Mouse (Mus musculus) lung, embryonic 14.5 days (tissue): ENCODE results near the gene Carnmt1. TPM values are rescaled to one million over a fixed set of nuclear protein-coding genes. Genes with fewer than 3 reads are reported as not detected.
A peak's percentile ranks its signal among the peaks of the same experiment; 100 is the strongest.

Source experiments
- ATAC-seq: fragments of 200-750 bp; cut with Nextera tagmentation; 2 replicates; pipeline ENCODE4 v1.8.0; 2017; ENCODE audit warnings: mild to moderate bottlenecking, moderate TSS enrichment, moderate library complexity; ENCODE audit not compliant: insufficient read depth
- DNase-seq: peaks from one replicate; pipeline ENCODE4 v3.0.0-alpha.2; 2015
- H3K27ac ChIP-seq: fragments of 300-500 bp; sonication (generic); 2 replicates; pipeline ENCODE4 v1.5.1; 2014; ENCODE audit warnings: low read depth, mild to moderate bottlenecking, moderate library complexity
- H3K27me3 ChIP-seq: fragments of 300-500 bp; sonication (generic); 2 replicates; pipeline ENCODE4 v1.6.1; 2014; ENCODE audit warnings: low read length, control low read depth; ENCODE audit not compliant: insufficient read depth
- H3K36me3 ChIP-seq: fragments of 300-500 bp; sonication (generic); 2 replicates; pipeline ENCODE4 v1.6.1; 2014; ENCODE audit warnings: control low read depth; ENCODE audit not compliant: insufficient read depth
- H3K4me1 ChIP-seq: fragments of 300-500 bp; sonication (generic); 2 replicates; pipeline ENCODE4 v1.6.1; 2014; ENCODE audit warnings: antibody characterized with exemption, control low read depth; ENCODE audit not compliant: insufficient read depth
- H3K4me2 ChIP-seq: fragments of 300-500 bp; sonication (generic); 2 replicates; pipeline ENCODE4 v1.6.1; 2014; ENCODE audit warnings: mild to moderate bottlenecking
- H3K4me3 ChIP-seq: fragments of 300-500 bp; sonication (generic); 2 replicates; pipeline ENCODE4 v1.5.1; 2014; ENCODE audit warnings: low read depth, low read length
- H3K9ac ChIP-seq: fragments of 300-500 bp; sonication (generic); 2 replicates; pipeline ENCODE4 v1.6.1; 2014
- H3K9me3 ChIP-seq: fragments of 300-500 bp; sonication (generic); 2 replicates; pipeline ENCODE4 v1.6.1; 2016; ENCODE audit warnings: low read depth, low read length, control low read depth
- CTCF ChIP-seq: IDR thresholded peaks from 2 replicates; pipeline ENCODE4 v1.5.1; 2016; ENCODE audit warnings: antibody characterized with exemption, low read depth
- WGBS: fragments of 180-500 bp; shearing (Covaris S2); extraction: QIAGEN DNeasy Blood & Tissue Kit; methylation state at CpG from one replicate; pipeline ENCODE4 v1.1.7; 2014; 5-methylcytosine and 5-hydroxymethylcytosine counted together
- polyA plus RNA-seq: library from polyadenylated mRNA; unstranded; fragments of >200 nt; fragmentation: Nextera tagmentation; extraction: Ambion mirVana; gene quantifications from 2 replicates; pipeline ENCODE4 v1.2.1, GENCODE M21; 2014

Gene Carnmt1
- 37.8 and 44.0 TPM in 2 replicates for polyA plus RNA-seq

DNA sequence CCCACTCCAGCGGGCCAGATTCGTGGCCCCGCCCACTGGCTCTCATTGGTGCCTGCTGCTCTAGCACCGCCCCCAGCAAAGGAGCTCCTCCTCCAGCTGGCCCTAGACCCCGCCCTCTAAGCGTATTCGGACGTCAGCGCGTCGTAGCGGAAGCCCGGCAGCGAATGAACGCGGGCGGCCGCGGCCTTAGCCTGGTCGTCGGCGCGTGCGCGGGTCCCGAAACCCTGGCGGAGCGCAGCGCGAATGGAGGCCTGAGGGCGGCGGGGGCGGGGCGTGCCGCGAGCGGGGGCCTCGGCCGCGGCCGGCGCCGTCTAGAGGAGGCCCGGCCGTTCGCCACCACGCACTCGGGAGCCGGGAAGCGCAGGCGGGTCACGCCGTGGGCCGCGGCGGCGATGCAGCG lies at the start of gene Carnmt1:
Gene Carnmt1 (plus strand): TSS at position 157 of the 400 bp plus-strand sequence.
- H3K4me3 ChIP-seq, result peak within 1 kb of the TSS; percentile 76
- DNase-seq (peak; percentile 100), ATAC-seq (peak; percentile 96)
- TF ChIP-seq CTCF, result no peak
- no peaks in the 10 kb centered on the region for H3K36me3 ChIP-seq
- H3K4me2 ChIP-seq, result peak within 1 kb of the TSS; percentile 69
- H3K27me3 ChIP-seq, result no peaks in the 10 kb centered on the region
- WGBS, result 0% methylated on average over 40 of the region's 58 CpGs
- peaks cover 12% of the 10 kb centered on the region for H3K4me1 ChIP-seq
- H3K9me3 ChIP-seq, result no peaks in the 10 kb centered on the region
- H3K27ac ChIP-seq, result peak within 1 kb of the TSS; percentile 88
- peak within 1 kb of the TSS; percentile 85 for H3K9ac ChIP-seq

DNA sequence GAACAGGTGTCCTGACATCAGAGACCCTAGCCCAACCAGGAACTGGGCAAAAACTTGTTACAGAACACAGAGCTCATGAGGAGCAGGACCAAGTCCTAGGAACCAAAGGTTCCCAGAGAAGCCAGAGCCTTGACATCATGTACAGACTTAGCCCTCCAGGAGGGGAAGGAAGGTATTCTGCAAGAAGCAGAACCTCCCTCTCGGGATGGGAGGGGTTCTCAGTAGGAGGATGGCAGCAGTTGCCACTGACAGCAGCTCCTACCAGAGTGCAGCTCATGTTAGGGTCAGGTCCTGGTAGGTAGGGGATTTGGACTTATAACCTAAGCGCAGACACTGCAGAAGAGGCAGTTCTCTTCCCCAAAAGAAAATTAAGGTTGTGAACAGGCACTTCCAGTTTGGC lies 46.7 kb upstream of the Carnmt1 start:
- H3K4me1 ChIP-seq, result no peaks in the 10 kb centered on the region
- H3K9ac ChIP-seq, result no peak overlapping the region
- 78% methylated on average over 2 of the region's 2 CpGs for WGBS
- no peak overlapping the region for H3K4me2 ChIP-seq
- TF ChIP-seq CTCF, result no peak
- no peaks in the 10 kb centered on the region for H3K27me3 ChIP-seq
- no peaks in the 10 kb centered on the region for H3K36me3 ChIP-seq
- no peak overlapping the region for H3K4me3 ChIP-seq
- H3K27ac ChIP-seq, result no peak overlapping the region
- DNase-seq (no peak), ATAC-seq (no peak)
- H3K9me3 ChIP-seq, result no peaks in the 10 kb centered on the region

DNA sequence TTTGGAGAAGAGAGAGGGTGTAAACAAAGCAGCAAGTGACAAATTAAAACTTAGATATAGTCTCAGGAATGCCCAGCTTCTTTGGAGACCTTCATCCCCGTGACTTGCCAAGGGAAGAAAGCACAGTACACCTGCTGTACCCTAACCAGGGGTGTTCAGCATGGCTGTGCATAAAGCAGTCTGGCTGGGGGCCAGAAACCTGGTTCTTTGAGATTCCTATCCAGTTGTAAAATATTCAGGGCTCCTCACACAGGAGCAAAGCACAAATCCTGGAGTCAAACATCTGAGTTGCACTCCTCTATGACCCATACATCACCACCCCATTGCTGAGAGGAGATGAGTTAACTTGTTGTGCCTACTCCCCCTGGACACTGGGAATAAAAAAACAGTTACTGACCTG lies 41.0 kb upstream of the Carnmt1 start:
- Histone ChIP-seq H3K4me1 (no peaks in the 10 kb centered on the region; the same call in 1 of the 2 replicates), H3K27ac (no peak overlapping the region), H3K4me2 (peak overlapping the region; percentile 67; the same call in 1 of the 2 replicates), H3K36me3 (no peaks in the 10 kb centered on the region), H3K4me3 (peak overlapping the region; percentile 84; the same call in 1 of the 2 replicates), H3K9ac (no peak overlapping the region), H3K27me3 (no peaks in the 10 kb centered on the region), H3K9me3 (no peaks in the 10 kb centered on the region)
- no peak for ATAC-seq
- no peak for TF ChIP-seq CTCF
- peak; percentile 41 for DNase-seq
- 65% methylated on average over 1 of the region's 1 CpGs for WGBS

DNA sequence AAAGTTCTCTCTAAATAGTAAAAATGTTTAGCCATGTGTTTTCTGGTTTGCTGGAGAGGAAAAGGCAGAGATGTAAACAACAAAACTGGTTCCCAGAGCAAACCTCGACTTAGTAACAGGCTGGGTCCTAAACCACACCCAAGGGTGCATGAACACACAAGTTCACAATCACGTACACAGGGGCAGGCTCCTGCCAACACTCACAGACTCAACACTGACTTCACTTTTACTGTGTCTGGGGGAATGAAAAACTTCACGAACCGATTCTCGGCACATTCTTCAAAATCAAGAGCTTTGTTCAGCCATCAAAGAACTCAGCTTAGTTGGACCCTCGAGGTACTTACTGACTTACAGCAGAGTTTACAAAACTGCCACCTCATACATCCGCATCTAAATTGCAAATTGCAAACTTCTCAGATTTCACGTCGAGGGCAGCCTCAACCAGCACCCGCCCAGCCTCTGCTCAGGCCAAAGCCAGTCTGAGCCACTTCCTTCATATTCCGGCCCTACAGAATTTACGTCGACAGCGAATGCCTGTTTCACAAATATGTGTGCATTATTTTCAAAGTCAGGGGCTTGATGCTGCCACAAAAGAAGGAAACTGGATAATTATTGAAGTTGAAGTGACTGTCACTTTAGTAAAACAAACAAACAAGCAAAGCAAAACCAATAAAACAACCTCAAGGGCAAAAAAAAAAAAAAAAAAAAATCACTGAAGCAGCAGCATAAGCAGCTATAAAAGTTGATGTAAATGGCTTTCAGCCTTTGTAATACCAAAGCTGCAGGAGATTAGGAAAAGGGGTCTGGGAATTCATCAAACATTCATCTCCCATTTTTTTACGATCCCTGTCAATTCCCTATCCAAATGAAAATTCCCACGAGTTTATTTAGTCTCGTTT lies 40.1 kb upstream of the Carnmt1 start:
- H3K4me3 ChIP-seq, result peak overlapping the region; percentile 84
- peak overlapping the region; percentile 67 for H3K4me2 ChIP-seq
- no peak for TF ChIP-seq CTCF
- H3K9ac ChIP-seq, result peak overlapping the region; percentile 73
- H3K27me3 ChIP-seq, result no peaks in the 10 kb centered on the region
- no peaks in the 10 kb centered on the region for H3K36me3 ChIP-seq
- DNase-seq (peak; percentile 74), ATAC-seq (no peak)
- peak overlapping the region; percentile 88; the same call in 1 of the 2 replicates for H3K27ac ChIP-seq
- 7% methylated on average over 17 of the region's 17 CpGs for WGBS
- no peaks in the 10 kb centered on the region for H3K9me3 ChIP-seq
- H3K4me1 ChIP-seq, result no peaks in the 10 kb centered on the region; the same call in 1 of the 2 replicates

DNA sequence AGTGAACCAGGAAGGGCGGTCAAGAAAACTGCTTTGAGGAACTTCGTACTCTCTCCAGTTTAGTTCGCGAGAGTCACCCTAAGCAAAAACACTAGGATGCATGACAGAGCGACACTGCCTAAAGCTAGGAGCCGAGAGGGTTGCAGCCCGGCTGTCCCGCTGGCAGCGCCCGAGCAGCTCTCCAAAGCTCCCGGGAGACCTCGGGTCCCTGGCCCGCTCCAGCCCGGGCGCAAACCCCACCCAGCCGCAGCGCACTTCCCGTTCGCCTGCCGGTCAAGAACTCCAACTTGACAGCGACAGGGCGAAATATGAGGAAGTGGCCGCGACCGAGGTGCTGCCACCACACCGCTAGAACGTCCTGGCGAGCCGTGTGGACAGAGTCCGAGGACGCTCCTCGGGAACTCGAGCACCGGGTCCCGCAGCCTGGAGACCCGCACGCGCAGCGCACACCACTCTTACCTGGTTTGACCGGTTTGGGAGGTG lies 39.4 kb upstream of the Carnmt1 start:
- Histone ChIP-seq H3K27me3 (no peaks in the 10 kb centered on the region), H3K9me3 (no peaks in the 10 kb centered on the region), H3K4me2 (peak overlapping the region; percentile 67), H3K27ac (peak overlapping the region; percentile 88), H3K9ac (peak overlapping the region; percentile 73), H3K36me3 (no peaks in the 10 kb centered on the region), H3K4me3 (peak overlapping the region; percentile 84), H3K4me1 (no peaks in the 10 kb centered on the region; the same call in 1 of the 2 replicates)
- under 1% methylated on average over 40 of the region's 40 CpGs for WGBS
- ATAC-seq (peak; percentile 76), DNase-seq (peak; percentile 73)
- no peak for TF ChIP-seq CTCF

DNA sequence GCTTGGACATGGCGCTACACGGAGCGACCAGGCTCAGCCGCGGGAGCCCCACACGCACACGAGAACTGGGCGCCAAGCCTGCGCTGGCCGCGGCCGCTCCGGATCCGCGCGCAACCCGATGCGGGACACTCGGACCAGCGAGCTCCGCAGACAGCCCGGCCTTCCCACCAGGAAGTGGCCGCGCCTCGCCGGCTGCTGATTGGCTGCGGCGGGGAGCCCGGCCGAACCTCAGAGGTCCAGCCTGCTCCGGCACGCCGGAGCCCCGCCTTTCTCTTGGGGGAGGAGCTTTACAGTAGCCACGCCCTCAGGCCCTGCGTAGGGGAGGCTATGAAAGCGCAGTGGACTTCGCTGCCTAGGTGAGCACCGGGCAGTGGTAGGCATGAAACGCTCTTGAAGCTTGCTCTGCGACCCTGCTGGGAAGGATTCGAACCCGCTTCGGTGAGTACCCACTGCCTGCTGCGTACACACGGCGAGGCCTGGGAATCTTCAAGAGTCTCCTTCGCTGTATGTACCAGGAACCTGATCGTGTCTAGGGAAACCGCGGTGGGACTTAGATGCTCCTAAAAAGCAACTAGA lies 38.8 kb upstream of the Carnmt1 start, which contains the start of the genes Ostf1 and Nmrk1:
Gene Ostf1 (minus strand): TSS at position 180 of the 576 bp plus-strand sequence.
Gene Nmrk1 (plus strand): TSS at position 307 of the 576 bp plus-strand sequence.
- Histone ChIP-seq H3K36me3 (no peaks in the 10 kb centered on the region), H3K4me2 (peak within 1 kb of the TSS; percentile 67)

More for the DNA sequence above, 38.8 kb upstream of the Carnmt1 start, which contains the start of the genes Ostf1 and Nmrk1:
- H3K27me3 ChIP-seq, result no peaks in the 10 kb centered on the region
- ATAC-seq (peak; percentile 98), DNase-seq (peak; percentile 99)
- H3K9ac ChIP-seq, result peak within 1 kb of the TSS; percentile 73
- WGBS, result 1% methylated on average over 49 of the region's 51 CpGs
- no peaks in the 10 kb centered on the region for H3K9me3 ChIP-seq
- no peaks in the 10 kb centered on the region; the same call in 1 of the 2 replicates for H3K4me1 ChIP-seq
- no peak for TF ChIP-seq CTCF
- peak within 1 kb of the TSS; percentile 88 for H3K27ac ChIP-seq
- peak within 1 kb of the TSS; percentile 84 for H3K4me3 ChIP-seq
